In genomic region chr1:43446731-43447601, GRCm38 (mm10) we compare ENCODE assay signal across 8 mouse cellular contexts. TPM values are rescaled to one million over a fixed set of nuclear protein-coding genes. Genes with fewer than 3 reads are reported as not detected.
A peak's percentile ranks its signal among the peaks of the same experiment; 100 is the strongest.
DNase-seq lines count a peak whose midpoint lies in the region; ATAC-seq lines count a peak whose summit lies in the region.

No protein-coding gene starts in this region.

- peak overlapping the region; percentile 96 for H3K9ac ChIP-seq in lung, embryonic 16.5 days (ENCODE audit: low read length)

- ATAC-seq in lung, embryonic 16.5 days (ENCODE audit: low read depth), result no peak
- peak; percentile 16; the same call in 1 of the 2 replicates for ATAC-seq in neutrophil, adult 5-6 weeks (ENCODE audit: extremely low read depth, insufficient number of reproducible peaks, low FRiP score, poor library complexity, severe bottlenecking)

- H3K27ac ChIP-seq in heart, embryonic 10.5 days, result peak overlapping the region; percentile 98
- peak overlapping the region; percentile 92 for H3K27ac ChIP-seq in lung, embryonic 16.5 days (ENCODE audit: low read length)

- H3K36me3 ChIP-seq in heart, embryonic 10.5 days, result no peaks in the 10 kb centered on the region
- no peaks in the 10 kb centered on the region for H3K36me3 ChIP-seq in lung, embryonic 16.5 days (ENCODE audit: control insufficient read depth, insufficient read depth, low read length)

- H3K4me2 ChIP-seq in lung, embryonic 16.5 days (ENCODE audit: low read depth, low read length), result peak overlapping the region; percentile 92

- no peaks in the 10 kb centered on the region for H3K9me3 ChIP-seq in heart, embryonic 10.5 days
- H3K9me3 ChIP-seq in lung, embryonic 16.5 days (ENCODE audit: control insufficient read depth, low read length), result no peaks in the 10 kb centered on the region

- H3K4me3 ChIP-seq in heart, embryonic 10.5 days, result peak overlapping the region; percentile 96
- peak overlapping the region; percentile 97 for H3K4me3 ChIP-seq in lung, embryonic 16.5 days (ENCODE audit: low read length)

- DNase-seq in right cerebral cortex, postnatal 4 days, result peak; percentile 21
- no peak for DNase-seq in right cerebral cortex, postnatal 36 days (ENCODE audit: low spot score in 2 of 2)
- DNase-seq in embryo, embryonic 10.5 days (ENCODE audit: low spot score), result peak; percentile 74
- DNase-seq in heart, embryonic 10.5 days (ENCODE audit: low spot score), result peak; percentile 83
- peak; percentile 62 to 75 for DNase-seq in kidney, adult 8-10 months
- peak; percentile 62 to 65 for DNase-seq in urinary bladder, adult 18-20 months (ENCODE audit: low spot score in 2 of 2)

- H3K4me1 ChIP-seq in heart, embryonic 10.5 days, result peaks cover 37% of the 10 kb centered on the region
- peaks cover 37% of the 10 kb centered on the region for H3K4me1 ChIP-seq in lung, embryonic 16.5 days (replicated peaks; ENCODE audit: control insufficient read depth, insufficient read depth, low read length)

- WGBS in heart, embryonic 10.5 days, result 12% methylated on average over 16 of the region's 16 CpGs
- WGBS in lung, embryonic 16.5 days, result 5% methylated on average over 16 of the region's 16 CpGs

- no peaks in the 10 kb centered on the region for H3K27me3 ChIP-seq in heart, embryonic 10.5 days (ENCODE audit: insufficient read depth, poor library complexity, severe bottlenecking)
- no peaks in the 10 kb centered on the region for H3K27me3 ChIP-seq in lung, embryonic 16.5 days (ENCODE audit: control insufficient read depth, insufficient read depth, low read depth, low read length)

RNA-seq across cellular contexts. Expression of gene Nck2, which starts 2.6 kb away (rescaled TPM):
- polyA plus RNA-seq in heart, embryonic 10.5 days (2016; fragmentation: Nextera tagmentation; extraction: Ambion mirVana), result 30.4 and 37.0 TPM in 2 replicates
- 41.6 and 43.4 TPM in 2 replicates for polyA plus RNA-seq in lung, embryonic 16.5 days (2015; fragmentation: Nextera tagmentation; extraction: Ambion mirVana)
- total RNA-seq in neutrophil, adult 5-6 weeks (2017), result 18.2 and 18.9 TPM in 2 replicates

Comparison
In these comparisons a context has a peak if more than half of its experiments do, and no peak if none do; other contexts are left out.
1. DNase-seq: peak in right cerebral cortex, postnatal 4 days (single experiment), embryo, embryonic 10.5 days (single experiment), heart, embryonic 10.5 days (single experiment), kidney, adult 8-10 months (2 of 2) and urinary bladder, adult 18-20 months (2 of 2); none in right cerebral cortex, postnatal 36 days (0 of 2).